Mouse (Mus musculus): ENCODE measurements around the gene Ivl. TPM values are rescaled to one million over a fixed set of nuclear protein-coding genes. Genes with fewer than 3 reads are reported as not detected.

Gene Ivl
- 0.47 and 0.80 TPM in 2 replicates for polyA plus RNA-seq (2015; fragmentation: Nextera tagmentation; extraction: Ambion mirVana)

DNA sequence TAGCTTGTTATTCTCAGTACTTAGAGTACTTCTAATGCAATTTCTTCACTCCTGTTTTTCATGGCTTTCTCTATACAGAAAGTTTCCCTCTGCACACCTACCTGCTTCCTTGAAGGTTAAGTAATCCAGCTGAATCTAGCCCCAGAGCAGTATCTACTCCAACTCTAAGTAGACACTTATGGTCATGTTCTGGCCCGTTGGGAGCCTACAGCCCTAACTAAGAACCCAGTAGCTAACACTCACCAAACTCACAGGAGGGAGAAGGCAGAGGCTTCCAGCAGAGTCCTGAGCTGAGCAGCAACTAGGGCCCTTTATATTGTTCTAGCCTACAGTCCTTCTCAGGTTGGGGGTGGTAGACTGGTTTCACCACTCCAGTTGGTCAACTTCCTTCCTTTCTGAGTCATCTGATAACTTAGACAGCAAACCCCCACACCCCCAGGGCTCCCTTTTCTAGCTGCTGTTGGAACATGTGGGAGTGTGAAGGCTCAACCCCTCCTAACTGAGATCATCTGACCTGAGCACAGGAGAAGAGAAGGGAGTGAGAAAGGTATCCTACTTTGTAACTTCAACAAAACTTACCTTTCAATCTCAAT lies at the start of gene Ivl:
TSS of gene Ivl (minus strand) at position 287 of the 593 bp plus-strand sequence.
- no peak within 1 kb of the TSS for H3K9ac ChIP-seq (ENCODE audit: low read depth, low read length)
- no peaks in the 10 kb centered on the region for H3K27me3 ChIP-seq (replicated peaks; ENCODE audit: control insufficient read depth, insufficient read depth, low read length)
- H3K4me1 ChIP-seq (replicated peaks; ENCODE audit: control insufficient read depth, insufficient read depth, low read length): no peaks in the 10 kb centered on the region
- ATAC-seq: no peak
- no peak for TF ChIP-seq CTCF (IDR thresholded peaks at IDR 0.05; ENCODE audit: low read depth)
- H3K9me3 ChIP-seq (ENCODE audit: control insufficient read depth): no peaks in the 10 kb centered on the region
- WGBS: 70% methylated on average over 1 of the region's 1 CpGs
- no peaks in the 10 kb centered on the region for H3K36me3 ChIP-seq (ENCODE audit: control insufficient read depth, insufficient read depth)
- H3K27ac ChIP-seq (ENCODE audit: low read depth, low read length): no peak within 1 kb of the TSS
- no peak within 1 kb of the TSS for H3K4me2 ChIP-seq (replicated peaks; ENCODE audit: low read depth)
- H3K4me3 ChIP-seq (ENCODE audit: low read depth, low read length): no peak within 1 kb of the TSS

DNA sequence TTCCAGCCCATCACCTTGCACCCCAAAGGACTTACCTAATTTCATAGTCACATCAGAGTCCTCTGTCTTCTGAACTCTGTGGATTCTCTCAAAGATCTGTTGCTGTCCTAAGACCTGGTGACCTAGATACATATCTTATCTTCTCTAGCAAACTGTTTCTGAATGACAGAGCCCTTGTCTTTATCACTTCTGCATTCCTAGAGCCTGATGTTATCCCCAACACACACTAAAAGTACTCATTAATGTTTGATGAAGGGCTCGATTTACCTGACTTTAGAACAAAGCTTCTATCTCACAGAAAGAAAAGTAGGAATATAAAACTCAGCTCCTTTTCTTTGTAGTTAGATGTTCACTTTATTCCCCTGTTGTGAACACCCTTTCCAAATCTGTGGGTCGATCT lies 48.0 kb upstream of the Ivl start, which contains the start of gene Lce6a:
TSS of gene Lce6a (minus strand) at position 101 of the 400 bp plus-strand sequence.
- H3K4me1 ChIP-seq (replicated peaks; ENCODE audit: control insufficient read depth, insufficient read depth, low read length): 0 out of 2 replicates have a peak, but pooled peaks cover 3% of the 10 kb centered on the region
- no peak within 1 kb of the TSS for H3K4me3 ChIP-seq (ENCODE audit: low read depth, low read length)
- TF ChIP-seq CTCF (IDR thresholded peaks at IDR 0.05; ENCODE audit: low read depth): no peak
- H3K36me3 ChIP-seq (ENCODE audit: control insufficient read depth, insufficient read depth): no peaks in the 10 kb centered on the region
- no peak within 1 kb of the TSS for H3K4me2 ChIP-seq (replicated peaks; ENCODE audit: low read depth)
- ATAC-seq: no peak
- H3K27me3 ChIP-seq (replicated peaks; ENCODE audit: control insufficient read depth, insufficient read depth, low read length): no peaks in the 10 kb centered on the region
- H3K9ac ChIP-seq (ENCODE audit: low read depth, low read length): no peak within 1 kb of the TSS
- no peaks in the 10 kb centered on the region for H3K9me3 ChIP-seq (ENCODE audit: control insufficient read depth)
- no peak within 1 kb of the TSS for H3K27ac ChIP-seq (ENCODE audit: low read depth, low read length)
- 44% methylated on average over 2 of the region's 2 CpGs for WGBS

DNA sequence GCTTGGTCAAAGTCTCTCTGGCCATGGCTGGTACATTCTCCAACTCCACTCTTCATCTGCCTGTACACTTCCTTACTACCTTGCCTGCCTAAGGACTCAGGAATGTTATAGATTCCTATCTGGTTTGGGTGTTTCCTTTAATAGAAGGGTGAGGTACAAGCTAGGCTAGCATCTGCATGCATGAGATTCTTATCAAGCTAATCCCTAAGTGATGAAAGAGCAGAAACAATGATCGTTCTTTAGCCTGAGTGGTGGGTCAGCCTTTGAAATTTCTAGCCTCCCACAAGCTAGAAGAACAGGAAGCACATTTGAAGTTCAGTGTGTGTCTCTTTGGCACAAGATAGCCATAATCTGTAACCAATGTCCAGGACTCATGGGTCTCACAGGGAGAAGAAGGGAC lies 36.3 kb upstream of the Ivl start:
- WGBS: 39% methylated on average over 1 of the region's 1 CpGs
- Histone ChIP-seq H3K36me3 (ENCODE audit: control insufficient read depth, insufficient read depth) (no peaks in the 10 kb centered on the region), H3K9me3 (ENCODE audit: control insufficient read depth) (no peaks in the 10 kb centered on the region), H3K4me3 (ENCODE audit: low read depth, low read length) (no peak overlapping the region), H3K9ac (ENCODE audit: low read depth, low read length) (no peak overlapping the region), H3K4me1 (replicated peaks; ENCODE audit: control insufficient read depth, insufficient read depth, low read length) (no peaks in the 10 kb centered on the region), H3K27ac (ENCODE audit: low read depth, low read length) (no peak overlapping the region), H3K27me3 (replicated peaks; ENCODE audit: control insufficient read depth, insufficient read depth, low read length) (no peaks in the 10 kb centered on the region), H3K4me2 (replicated peaks; ENCODE audit: low read depth) (no peak overlapping the region)
- no peak for ATAC-seq
- TF ChIP-seq CTCF (IDR thresholded peaks at IDR 0.05; ENCODE audit: low read depth): no peak

GRCm38 (mm10) chr3:92607392-92607791 lies 33.9 kb upstream of the Ivl start, which contains the start of gene 2210017I01Rik:
2210017I01Rik (minus strand) TSS chr3:92607492.
- Histone ChIP-seq H3K4me2 (replicated peaks; ENCODE audit: low read depth) (no peak within 1 kb of the TSS), H3K9ac (ENCODE audit: low read depth, low read length) (no peak within 1 kb of the TSS), H3K4me3 (ENCODE audit: low read depth, low read length) (no peak within 1 kb of the TSS), H3K9me3 (ENCODE audit: control insufficient read depth) (no peaks in the 10 kb centered on the region), H3K36me3 (ENCODE audit: control insufficient read depth, insufficient read depth) (no peaks in the 10 kb centered on the region), H3K27ac (ENCODE audit: low read depth, low read length) (no peak within 1 kb of the TSS), H3K4me1 (replicated peaks; ENCODE audit: control insufficient read depth, insufficient read depth, low read length) (no peaks in the 10 kb centered on the region), H3K27me3 (replicated peaks; ENCODE audit: control insufficient read depth, insufficient read depth, low read length) (no peaks in the 10 kb centered on the region)
- no peak for TF ChIP-seq CTCF (IDR thresholded peaks at IDR 0.05; ENCODE audit: low read depth)
- ATAC-seq: no peak

DNA sequence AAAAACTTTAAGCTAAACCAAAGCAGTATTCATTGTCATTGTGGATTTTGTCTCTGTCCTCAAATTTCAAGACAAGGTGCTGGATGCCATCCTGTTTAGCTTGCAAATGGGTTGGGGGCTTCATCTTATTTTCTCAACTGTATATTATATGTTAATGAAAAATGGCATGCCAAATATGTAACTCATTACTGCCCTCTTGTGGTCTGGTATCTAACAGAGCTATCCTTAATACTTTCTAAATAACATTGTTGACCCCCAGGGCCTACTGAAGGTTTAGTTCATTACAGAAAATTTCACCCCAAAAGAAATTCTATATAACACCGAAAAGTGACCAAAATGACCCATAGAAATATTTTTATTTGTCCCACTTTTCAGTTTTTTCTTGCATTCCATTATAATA lies 28.6 kb upstream of the Ivl start:
- H3K27me3 ChIP-seq (replicated peaks; ENCODE audit: control insufficient read depth, insufficient read depth, low read length): no peaks in the 10 kb centered on the region
- H3K27ac ChIP-seq (ENCODE audit: low read depth, low read length): no peak overlapping the region
- peak; percentile 58 for TF ChIP-seq CTCF (IDR thresholded peaks at IDR 0.05; ENCODE audit: low read depth)
- no peak overlapping the region for H3K4me2 ChIP-seq (replicated peaks; ENCODE audit: low read depth)
- ATAC-seq: no peak
- H3K4me1 ChIP-seq (replicated peaks; ENCODE audit: control insufficient read depth, insufficient read depth, low read length): no peaks in the 10 kb centered on the region
- H3K9me3 ChIP-seq (ENCODE audit: control insufficient read depth): 0 out of 2 replicates have a peak, but pooled peaks cover 4% of the 10 kb centered on the region
- no peak overlapping the region for H3K9ac ChIP-seq (ENCODE audit: low read depth, low read length)
- H3K36me3 ChIP-seq (ENCODE audit: control insufficient read depth, insufficient read depth): no peaks in the 10 kb centered on the region
- no peak overlapping the region for H3K4me3 ChIP-seq (ENCODE audit: low read depth, low read length)
- WGBS: 38% methylated on average over 1 of the region's 1 CpGs

DNA sequence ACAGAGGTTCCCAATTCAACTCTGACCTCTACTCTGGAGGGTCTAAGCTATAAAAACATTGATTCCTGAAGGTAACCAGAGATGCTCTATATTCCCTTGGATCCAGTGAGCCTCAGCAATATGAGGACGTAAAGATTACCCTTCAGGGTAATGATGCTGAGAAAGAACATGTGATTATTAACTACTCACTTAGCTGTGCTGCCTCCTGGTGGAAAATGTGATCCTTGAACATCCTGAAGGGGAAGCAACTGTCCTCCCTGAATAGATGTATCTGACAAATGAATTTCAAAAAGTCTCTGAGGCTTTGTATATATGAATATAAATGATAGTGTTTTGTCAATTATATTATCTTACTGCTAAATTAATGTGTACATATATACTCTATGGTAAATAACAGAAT lies 26.9 kb upstream of the Ivl start:
- ATAC-seq: peak; percentile 45; the same call in 1 of the 2 replicates
- no peaks in the 10 kb centered on the region for H3K4me1 ChIP-seq (replicated peaks; ENCODE audit: control insufficient read depth, insufficient read depth, low read length)
- no peaks in the 10 kb centered on the region for H3K27me3 ChIP-seq (replicated peaks; ENCODE audit: control insufficient read depth, insufficient read depth, low read length)
- no peaks in the 10 kb centered on the region for H3K36me3 ChIP-seq (ENCODE audit: control insufficient read depth, insufficient read depth)
- no peak overlapping the region for H3K27ac ChIP-seq (ENCODE audit: low read depth, low read length)
- no peak overlapping the region for H3K9ac ChIP-seq (ENCODE audit: low read depth, low read length)
- 0 out of 2 replicates have a peak, but pooled peaks cover 4% of the 10 kb centered on the region for H3K9me3 ChIP-seq (ENCODE audit: control insufficient read depth)
- H3K4me3 ChIP-seq (ENCODE audit: low read depth, low read length): no peak overlapping the region
- 26% methylated on average over 1 of the region's 1 CpGs for WGBS
- peak; percentile 73 for TF ChIP-seq CTCF (IDR thresholded peaks at IDR 0.05; ENCODE audit: low read depth)
- H3K4me2 ChIP-seq (replicated peaks; ENCODE audit: low read depth): no peak overlapping the region

All from intestine, postnatal 0 days (tissue).